Mouse (Mus musculus) fat pad, adult 2 months (tissue): ENCODE results near the gene Cnot10.
"Not testable (repeated sequence)": the region's sequence is repeated elsewhere in the genome, so short reads cannot be mapped to it uniquely, and the experiment has no call there.

Experiments
- DNase-seq: peaks from one replicate; pipeline ENCODE4 v3.0.0-alpha.2; 2011; ENCODE audit warnings: low read depth, low spot score; ENCODE audit errors: extremely low read depth

The Cnot10 gene

GRCm38 (mm10) chr9:114650938-114651634 is 11.1 kb upstream of the Cnot10 start:
- DNase-seq: no peak

GRCm38 (mm10) chr9:114649371-114649770 is 9.4 kb upstream of the Cnot10 start:
- DNase-seq: no peak

GRCm38 (mm10) chr9:114648472-114648871 is 8.5 kb upstream of the Cnot10 start:
- not testable (repeated sequence) for DNase-seq

GRCm38 (mm10) chr9:114647506-114648432 is 7.8 kb upstream of the Cnot10 start:
- DNase-seq: no peak

GRCm38 (mm10) chr9:114646556-114647505 is 6.8 kb upstream of the Cnot10 start:
- DNase-seq: no peak

GRCm38 (mm10) chr9:114639186-114639748 is 717 bp downstream of the Cnot10 start:
- DNase-seq: no peak

- no peak for DNase-seq
Measured at GRCm38 (mm10) chr9:114636751-114637150, 3.2 kb downstream of the Cnot10 start.

GRCm38 (mm10) chr9:114636150-114636549 is 3.8 kb downstream of the Cnot10 start:
- DNase-seq: no peak

GRCm38 (mm10) chr9:114632331-114632730 is 7.7 kb downstream of the Cnot10 start:
- no peak for DNase-seq

GRCm38 (mm10) chr9:114626726-114627125 is 13.3 kb downstream of the Cnot10 start:
- no peak for DNase-seq

GRCm38 (mm10) chr9:114624178-114624577 is 15.8 kb downstream of the Cnot10 start:
- no peak for DNase-seq

GRCm38 (mm10) chr9:114621149-114621548 is 18.8 kb downstream of the Cnot10 start:
- DNase-seq: no peak

- no peak for DNase-seq
Measured at GRCm38 (mm10) chr9:114614176-114614953, 25.6 kb downstream of the Cnot10 start.

GRCm38 (mm10) chr9:114613026-114613425 is 27.0 kb downstream of the Cnot10 start:
- no peak for DNase-seq

GRCm38 (mm10) chr9:114612566-114612965 is 27.4 kb downstream of the Cnot10 start:
- DNase-seq: no peak

GRCm38 (mm10) chr9:114610266-114610665 is 29.7 kb downstream of the Cnot10 start:
- no peak for DNase-seq

GRCm38 (mm10) chr9:114603876-114604540 is 36.0 kb downstream of the Cnot10 start:
- no peak for DNase-seq

- DNase-seq: peak; percentile 95
Measured at GRCm38 (mm10) chr9:114601096-114601495, 38.9 kb downstream of the Cnot10 start.

- DNase-seq: no peak
Measured at GRCm38 (mm10) chr9:114585017-114585345, 55.0 kb downstream of the Cnot10 start.
